In genomic region chr4:57845541-57846210, GRCm38 (mm10) we compare ENCODE assay signal across 8 mouse cellular contexts.
DNase-seq lines count a peak whose midpoint lies in the region; ATAC-seq and TF ChIP-seq lines count a peak whose summit lies in the region.

No protein-coding gene starts in this region.

- no peak for DNase-seq in layer of hippocampus, adult 2 months (ENCODE audit: low spot score in 2 of 2)
- DNase-seq in layer of hippocampus, adult 9-11 months = no peak
- DNase-seq in thymus, postnatal 0 days (ENCODE audit: low spot score) = no peak
- DNase-seq in layer of hippocampus, adult 8-10 months (ENCODE audit: low spot score in 2 of 2) = no peak
- DNase-seq in spleen, postnatal 14 days (ENCODE audit: low spot score in 2 of 2) = no peak

- peak overlapping the region; percentile 72 for H3K27ac ChIP-seq in layer of hippocampus, adult 2 months
- H3K27ac ChIP-seq in embryonic facial prominence, embryonic 12.5 days = peak overlapping the region; percentile 97
- H3K27ac ChIP-seq in intestine, embryonic 16.5 days (ENCODE audit: low read length) = peak overlapping the region; percentile 82
- peak overlapping the region; percentile 68 for H3K27ac ChIP-seq in neural tube, embryonic 12.5 days

- H3K9ac ChIP-seq in embryonic facial prominence, embryonic 12.5 days = peak overlapping the region; percentile 49
- peak overlapping the region; percentile 55 for H3K9ac ChIP-seq in intestine, embryonic 16.5 days (ENCODE audit: low read depth, low read length)
- H3K9ac ChIP-seq in neural tube, embryonic 12.5 days = peak overlapping the region; percentile 49

- TF ChIP-seq CTCF in layer of hippocampus, adult 2 months (conservative IDR thresholded peaks at IDR 0.05) = no peak

- no peaks in the 10 kb centered on the region for H3K27me3 ChIP-seq in embryonic facial prominence, embryonic 12.5 days
- H3K27me3 ChIP-seq in intestine, embryonic 16.5 days (replicated peaks; ENCODE audit: control insufficient read depth, insufficient read depth, low read length) = no peaks in the 10 kb centered on the region
- no peaks in the 10 kb centered on the region for H3K27me3 ChIP-seq in neural tube, embryonic 12.5 days (replicated peaks)

- peak overlapping the region; percentile 49 for H3K4me2 ChIP-seq in embryonic facial prominence, embryonic 12.5 days (replicated peaks)
- peak overlapping the region; percentile 50 for H3K4me2 ChIP-seq in intestine, embryonic 16.5 days (ENCODE audit: low read depth, low read length)
- H3K4me2 ChIP-seq in neural tube, embryonic 12.5 days (replicated peaks) = peak overlapping the region; percentile 53

- WGBS in embryonic facial prominence, embryonic 12.5 days = 15% methylated on average over 12 of the region's 12 CpGs
- 32% methylated on average over 12 of the region's 12 CpGs for WGBS in intestine, embryonic 16.5 days
- 13% methylated on average over 12 of the region's 12 CpGs for WGBS in neural tube, embryonic 12.5 days

- no peak for ATAC-seq in embryonic facial prominence, embryonic 12.5 days (ENCODE audit: insufficient number of reproducible peaks, insufficient read depth, low FRiP score, low TSS enrichment)
- no peak for ATAC-seq in intestine, embryonic 16.5 days
- ATAC-seq in neural tube, embryonic 12.5 days (ENCODE audit: low FRiP score, low read depth) = peak; percentile 51

- 0 out of 2 replicates have a peak, but pooled peaks cover 11% of the 10 kb centered on the region for H3K36me3 ChIP-seq in embryonic facial prominence, embryonic 12.5 days
- H3K36me3 ChIP-seq in intestine, embryonic 16.5 days (ENCODE audit: control insufficient read depth, insufficient read depth, low read length) = no peaks in the 10 kb centered on the region
- H3K36me3 ChIP-seq in neural tube, embryonic 12.5 days = 0 out of 2 replicates have a peak, but pooled peaks cover 6% of the 10 kb centered on the region

- peak overlapping the region; percentile 46 for H3K4me3 ChIP-seq in layer of hippocampus, adult 2 months
- peak overlapping the region; percentile 32 for H3K4me3 ChIP-seq in embryonic facial prominence, embryonic 12.5 days
- peak overlapping the region; percentile 46 for H3K4me3 ChIP-seq in intestine, embryonic 16.5 days (ENCODE audit: low read length)
- H3K4me3 ChIP-seq in neural tube, embryonic 12.5 days = peak overlapping the region; percentile 26

- no peaks in the 10 kb centered on the region for H3K9me3 ChIP-seq in embryonic facial prominence, embryonic 12.5 days
- no peaks in the 10 kb centered on the region for H3K9me3 ChIP-seq in intestine, embryonic 16.5 days (ENCODE audit: control insufficient read depth, low read length)
- H3K9me3 ChIP-seq in neural tube, embryonic 12.5 days = no peaks in the 10 kb centered on the region

- peaks cover 42% of the 10 kb centered on the region for H3K4me1 ChIP-seq in embryonic facial prominence, embryonic 12.5 days
- peaks cover 24% of the 10 kb centered on the region for H3K4me1 ChIP-seq in intestine, embryonic 16.5 days (ENCODE audit: control insufficient read depth, insufficient read depth, low read length)
- peaks cover 36% of the 10 kb centered on the region for H3K4me1 ChIP-seq in neural tube, embryonic 12.5 days
